Mouse (Mus musculus) forelimb bud, embryonic 11.5 days (tissue): Measurements from ENCODE around the gene Aak1.
A peak's percentile ranks its signal among the peaks of the same experiment; 100 is the strongest.

Experiments
- DNase-seq: peaks from one replicate; pipeline ENCODE4 v3.0.0-alpha.2; 2012; ENCODE audit warnings: low read depth, low spot score

Aak1 gene

GRCm38 (mm10) chr6:86886803-86887202 lies 37.5 kb downstream of the Aak1 start:
- no peak for DNase-seq

- no peak for DNase-seq
These were observed 48.2 kb downstream of the Aak1 start for GRCm38 (mm10) chr6:86897520-86897919.

GRCm38 (mm10) chr6:86899053-86899452 lies 49.7 kb downstream of the Aak1 start:
- DNase-seq: no peak

- DNase-seq: no peak
These were observed 50.6 kb downstream of the Aak1 start for GRCm38 (mm10) chr6:86899965-86900364.

GRCm38 (mm10) chr6:86900546-86900945 lies 51.2 kb downstream of the Aak1 start:
- DNase-seq: no peak

- DNase-seq: no peak
These were observed 56.2 kb downstream of the Aak1 start for GRCm38 (mm10) chr6:86905500-86905899.

GRCm38 (mm10) chr6:86907191-86907590 lies 57.9 kb downstream of the Aak1 start:
- DNase-seq: no peak

- DNase-seq: no peak
These were observed 59.3 kb downstream of the Aak1 start for GRCm38 (mm10) chr6:86908561-86909150.

- DNase-seq: no peak
These were observed 60.6 kb downstream of the Aak1 start for GRCm38 (mm10) chr6:86909881-86910280.

GRCm38 (mm10) chr6:86916157-86916820 lies 67.0 kb downstream of the Aak1 start:
- no peak for DNase-seq

- no peak for DNase-seq
These were observed 67.9 kb downstream of the Aak1 start for GRCm38 (mm10) chr6:86917231-86917630.

- no peak for DNase-seq
These were observed 68.9 kb downstream of the Aak1 start for GRCm38 (mm10) chr6:86918058-86918835.

- DNase-seq: peak; percentile 57
These were observed 72.6 kb downstream of the Aak1 start for GRCm38 (mm10) chr6:86921880-86922279.

- DNase-seq: no peak
These were observed 75.4 kb downstream of the Aak1 start for GRCm38 (mm10) chr6:86924746-86925145.

- peak; percentile 40 for DNase-seq
These were observed 85.2 kb downstream of the Aak1 start for GRCm38 (mm10) chr6:86934541-86934940.

GRCm38 (mm10) chr6:86939797-86940196 lies 90.5 kb downstream of the Aak1 start:
- DNase-seq: no peak

GRCm38 (mm10) chr6:86940966-86941365 lies 91.6 kb downstream of the Aak1 start:
- DNase-seq: no peak

- no peak for DNase-seq
These were observed 97.8 kb downstream of the Aak1 start for GRCm38 (mm10) chr6:86947100-86947499.

GRCm38 (mm10) chr6:86948746-86949145 lies 99.4 kb downstream of the Aak1 start:
- DNase-seq: no peak

GRCm38 (mm10) chr6:86950141-86950540 lies 100.8 kb downstream of the Aak1 start:
- DNase-seq: no peak

- no peak for DNase-seq
These were observed 101.5 kb downstream of the Aak1 start for GRCm38 (mm10) chr6:86950733-86951255.

GRCm38 (mm10) chr6:86955741-86956140 lies 106.4 kb downstream of the Aak1 start:
- DNase-seq: no peak
